Mouse (Mus musculus) liver, postnatal 0 days (tissue): ENCODE data around the gene Arglu1.

ENCODE experiments used
- CTCF ChIP-seq: sonication (generic); IDR thresholded peaks from 2 replicates; pipeline ENCODE4 v1.5.1; 2016; ENCODE audit warnings: antibody characterized with exemption, low read depth
- EP300 ChIP-seq: IDR thresholded peaks from 2 replicates; pipeline ENCODE4 v1.6.1; 2016; ENCODE audit warnings: antibody characterized with exemption, low read depth, mild to moderate bottlenecking

DNA sequence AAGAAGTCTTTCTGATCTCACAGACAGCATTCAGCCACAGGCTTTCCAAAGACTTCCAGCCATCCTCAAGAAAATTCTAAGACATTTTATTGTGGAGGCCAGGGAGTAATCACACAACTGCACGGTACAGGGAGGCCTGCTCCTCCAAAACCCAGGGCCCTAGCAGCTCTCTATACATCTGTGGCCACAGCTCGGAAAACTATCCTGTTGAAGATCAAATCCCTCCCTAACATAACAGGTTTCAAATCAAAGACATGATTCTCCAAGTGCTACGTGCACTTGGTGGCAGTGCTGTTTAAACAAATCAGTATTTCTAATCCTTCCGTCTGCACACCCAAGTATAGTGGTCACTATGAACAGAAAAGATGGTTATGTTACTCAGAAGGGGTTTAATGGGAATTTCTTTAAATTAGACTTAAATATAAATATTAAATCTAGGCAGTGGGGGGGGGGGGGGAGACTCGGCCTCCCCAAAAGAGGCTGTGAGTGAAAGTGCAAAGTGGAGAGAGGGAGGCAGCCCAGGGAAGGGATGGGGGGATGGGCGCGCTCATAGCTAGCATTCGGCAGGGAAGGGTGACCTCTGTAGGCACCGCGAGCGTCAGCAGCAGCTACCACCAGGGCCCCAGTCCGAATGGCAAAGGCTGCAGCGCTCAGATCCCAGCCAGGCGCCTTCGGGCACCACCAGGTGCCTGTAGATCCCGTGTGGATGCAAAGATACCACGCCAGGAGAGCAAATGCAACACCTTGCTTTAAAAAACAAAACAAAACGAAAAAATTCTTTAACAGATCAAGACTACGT lies 31.7 kb downstream of the Arglu1 start:
- TF ChIP-seq CTCF = peak; percentile 70
- TF ChIP-seq EP300 = no peak
